ENCODE assay signal across 12 mouse cellular contexts in the genomic region with DNA sequence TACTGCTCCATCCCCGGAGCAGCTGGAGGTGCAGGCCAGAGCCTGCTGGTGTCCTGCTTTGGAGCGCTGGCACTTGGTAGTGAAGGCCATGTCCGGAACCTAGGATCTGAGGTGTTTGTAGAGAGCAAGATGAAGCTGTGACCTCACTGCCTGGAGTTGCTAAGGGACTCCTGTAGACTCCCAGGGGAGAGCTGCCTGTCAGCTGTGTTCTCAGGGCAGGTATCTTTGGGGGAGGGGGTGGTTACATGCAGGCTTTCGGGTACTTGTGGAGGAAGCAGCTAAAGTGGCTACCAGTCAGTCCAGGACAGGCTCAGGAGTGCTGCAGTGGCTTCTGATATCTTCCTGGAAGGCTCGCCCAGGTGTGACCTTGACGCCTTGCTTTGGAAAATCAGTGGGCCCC.
"Had no signal": no experiment of that assay in that cellular context is flagged by ENCODE, and none has a peak within 500 bp of the region (broad histone marks: within the 10 kb centered on the region; RNA-seq: fewer than 3 reads in every experiment).

No protein-coding gene starts in this region.

- H3K27me3 ChIP-seq: kidney, embryonic 15.5 days; limb, embryonic 13.5 days had no signal

- DNase-seq: kidney, postnatal 14 days; left cerebral cortex, postnatal 4 days; lung, adult 18-20 months; retina, postnatal 1 day; right cerebral cortex, postnatal 4 days; spleen, adult 18-20 months; thymus, adult 18-20 months; thymus, postnatal 14 days had no signal

- H3K9ac ChIP-seq: kidney, embryonic 15.5 days; limb, embryonic 13.5 days; liver, embryonic 14.5 days had no signal

- H3K4me2 ChIP-seq: kidney, embryonic 15.5 days; limb, embryonic 13.5 days had no signal

- H3K4me3 ChIP-seq: kidney, embryonic 15.5 days; limb, embryonic 13.5 days; myocyte had no signal

- H3K27ac ChIP-seq: kidney, embryonic 15.5 days; limb, embryonic 13.5 days; liver, embryonic 14.5 days had no signal
